In genomic region chr11:52283596-52284571, GRCm38 (mm10) we compare ENCODE assay signal across 8 mouse cellular contexts. TPM values are rescaled to one million over a fixed set of nuclear protein-coding genes. Genes with fewer than 3 reads are reported as not detected.
DNase-seq lines count a peak whose midpoint lies in the region; ATAC-seq and TF ChIP-seq lines count a peak whose summit lies in the region.

No protein-coding gene starts in this region.

- H3K4me3 ChIP-seq in embryonic facial prominence, embryonic 15.5 days (replicated peaks), result peak overlapping the region; percentile 70
- H3K4me3 ChIP-seq in heart, embryonic 16.5 days (ENCODE audit: low read length), result peak overlapping the region; percentile 76
- H3K4me3 ChIP-seq in kidney, postnatal 0 days (replicated peaks; ENCODE audit: low read depth, low read length), result peak overlapping the region; percentile 73

- H3K27me3 ChIP-seq in embryonic facial prominence, embryonic 15.5 days, result peaks cover 16% of the 10 kb centered on the region
- H3K27me3 ChIP-seq in heart, embryonic 16.5 days (ENCODE audit: control insufficient read depth, insufficient read depth, low read length), result peaks cover 16% of the 10 kb centered on the region
- H3K27me3 ChIP-seq in kidney, postnatal 0 days (ENCODE audit: insufficient read depth, low read length), result no peaks in the 10 kb centered on the region

- H3K27ac ChIP-seq in embryonic facial prominence, embryonic 15.5 days (replicated peaks), result no peak overlapping the region
- no peak overlapping the region for H3K27ac ChIP-seq in heart, embryonic 16.5 days (ENCODE audit: low read length)
- no peak overlapping the region; the same call in 1 of the 2 replicates for H3K27ac ChIP-seq in kidney, postnatal 0 days

- peak overlapping the region; percentile 98 for H3K4me2 ChIP-seq in embryonic facial prominence, embryonic 15.5 days (replicated peaks)
- H3K4me2 ChIP-seq in heart, embryonic 16.5 days (ENCODE audit: low read depth, low read length), result peak overlapping the region; percentile 97
- peak overlapping the region; percentile 99 for H3K4me2 ChIP-seq in kidney, postnatal 0 days (ENCODE audit: low read length)

- ATAC-seq in embryonic facial prominence, embryonic 15.5 days (ENCODE audit: insufficient number of reproducible peaks, low FRiP score, low TSS enrichment, low read depth), result no peak; the same call in 1 of the 2 replicates
- ATAC-seq in heart, embryonic 16.5 days (replicated peaks; ENCODE audit: extremely low read depth, insufficient read depth, low FRiP score), result peak; percentile 34; the same call in 1 of the 2 replicates
- ATAC-seq in kidney, postnatal 0 days (replicated peaks; ENCODE audit: low FRiP score, low read depth), result peak; percentile 23; the same call in 1 of the 2 replicates
- ATAC-seq in monocyte, adult 5-6 weeks (replicated peaks; ENCODE audit: insufficient number of reproducible peaks, low FRiP score, low TSS enrichment, poor library complexity, severe bottlenecking), result no peak

- H3K36me3 ChIP-seq in embryonic facial prominence, embryonic 15.5 days, result no peaks in the 10 kb centered on the region
- no peaks in the 10 kb centered on the region for H3K36me3 ChIP-seq in heart, embryonic 16.5 days (ENCODE audit: control insufficient read depth, insufficient read depth)
- H3K36me3 ChIP-seq in kidney, postnatal 0 days (ENCODE audit: insufficient read depth, low read length), result no peaks in the 10 kb centered on the region

- peaks cover 32% of the 10 kb centered on the region for H3K4me1 ChIP-seq in embryonic facial prominence, embryonic 15.5 days
- peaks cover 15% of the 10 kb centered on the region for H3K4me1 ChIP-seq in heart, embryonic 16.5 days (ENCODE audit: control insufficient read depth, insufficient read depth, low read length)
- peaks cover 17% of the 10 kb centered on the region for H3K4me1 ChIP-seq in kidney, postnatal 0 days (replicated peaks; ENCODE audit: insufficient read depth, low read length)

- DNase-seq in CD4-positive helper T cell, adult 2 months (ENCODE audit: low read depth, low spot score), result peak; percentile 74
- DNase-seq in Muller cell, postnatal 12 days (ENCODE audit: inconsistent ontology term), result peak; percentile 67
- DNase-seq in kidney, postnatal 0 days (ENCODE audit: low spot score), result peak; percentile 81
- DNase-seq in lung, postnatal 14 days, result peak; percentile 85
- DNase-seq in retina, postnatal 7 days (ENCODE audit: low read depth, low spot score), result peak; percentile 28

- no peak for TF ChIP-seq CTCF in kidney, postnatal 0 days (IDR thresholded peaks at IDR 0.05; ENCODE audit: low read depth)

- no peaks in the 10 kb centered on the region for H3K9me3 ChIP-seq in embryonic facial prominence, embryonic 15.5 days (replicated peaks)
- H3K9me3 ChIP-seq in heart, embryonic 16.5 days (replicated peaks; ENCODE audit: control insufficient read depth, low read length), result no peaks in the 10 kb centered on the region
- H3K9me3 ChIP-seq in kidney, postnatal 0 days (replicated peaks; ENCODE audit: low read length), result no peaks in the 10 kb centered on the region

- no peak overlapping the region for H3K9ac ChIP-seq in embryonic facial prominence, embryonic 15.5 days
- peak overlapping the region; percentile 21 for H3K9ac ChIP-seq in heart, embryonic 16.5 days (ENCODE audit: low read length)
- H3K9ac ChIP-seq in kidney, postnatal 0 days (ENCODE audit: low read depth, low read length), result 0 out of 2 replicates have a peak overlapping the region, but pooled peaks have one; percentile 84

- 9% methylated on average over 44 of the region's 44 CpGs for WGBS in embryonic facial prominence, embryonic 15.5 days
- WGBS in heart, embryonic 16.5 days, result 9% methylated on average over 44 of the region's 44 CpGs
- WGBS in kidney, postnatal 0 days, result 6% methylated on average over 44 of the region's 44 CpGs

RNA-seq across cellular contexts. Expression of gene Tcf7, which starts 1.1 kb away (rescaled TPM):
- 21.5 and 22.6 TPM in 2 replicates for polyA plus RNA-seq in embryonic facial prominence, embryonic 15.5 days (2015; fragmentation: Nextera tagmentation; extraction: Ambion mirVana)
- polyA plus RNA-seq in heart, embryonic 16.5 days (2015; fragmentation: Nextera tagmentation; extraction: Ambion mirVana), result 29.0 and 65.0 TPM in 2 replicates
- 14.6 and 16.0 TPM in 2 replicates for polyA plus RNA-seq in kidney, postnatal 0 days (2015; fragmentation: Nextera tagmentation; extraction: Ambion mirVana)
- total RNA-seq in monocyte, adult 5-6 weeks (2017), result 3.4 to 17.2 TPM (median 3.9 TPM) in 3 replicates

RNA-seq across cellular contexts. Expression of gene Skp1a, which starts 52.1 kb away (rescaled TPM):
- 748 and 818 TPM in 2 replicates for polyA plus RNA-seq in embryonic facial prominence, embryonic 15.5 days (2015; fragmentation: Nextera tagmentation; extraction: Ambion mirVana)
- 476 and 507 TPM in 2 replicates for polyA plus RNA-seq in heart, embryonic 16.5 days (2015; fragmentation: Nextera tagmentation; extraction: Ambion mirVana)
- polyA plus RNA-seq in kidney, postnatal 0 days (2015; fragmentation: Nextera tagmentation; extraction: Ambion mirVana), result 917 and 950 TPM in 2 replicates
- 108 to 155 TPM (median 147 TPM) in 3 replicates for total RNA-seq in monocyte, adult 5-6 weeks (2017)

Comparison
In these comparisons a context has a peak if more than half of its experiments do, and no peak if none do; other contexts are left out.
1. DNase-seq: peak in every context shown above with its lines; median percentile 85 in lung, postnatal 14 days; 81 in kidney, postnatal 0 days; 74 in CD4-positive helper T cell, adult 2 months; 67 in Muller cell, postnatal 12 days; 28 in retina, postnatal 7 days.
2. ATAC-seq: peak in heart, embryonic 16.5 days (single experiment) and kidney, postnatal 0 days (single experiment); none in embryonic facial prominence, embryonic 15.5 days (single experiment) and monocyte, adult 5-6 weeks (single experiment).
3. Peak in every context shown above with its lines, with median percentiles within 50 percentile points of each other: H3K4me2 ChIP-seq and H3K4me3 ChIP-seq.